ENCODE assay signal across 8 mouse cellular contexts in the genomic region with DNA sequence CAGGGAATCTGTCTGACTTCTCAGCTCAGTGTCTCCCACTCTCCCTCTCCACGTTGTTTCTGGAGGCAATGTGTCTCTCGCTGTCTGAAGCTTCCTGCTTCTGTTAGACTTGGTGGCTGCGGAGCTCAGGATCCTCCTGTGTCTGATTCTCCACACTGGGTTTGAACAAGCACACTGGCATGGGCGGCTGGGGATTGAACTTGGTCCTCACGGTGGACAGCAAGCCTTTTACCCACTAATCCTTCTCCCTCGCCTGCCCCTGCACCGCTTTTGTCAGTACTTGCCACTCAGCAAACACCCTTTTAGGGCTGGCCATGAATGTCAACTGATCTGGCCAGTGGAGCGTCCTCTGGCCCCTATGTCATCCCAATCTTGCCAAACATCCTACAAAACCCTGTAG. TPM values are rescaled to one million over a fixed set of nuclear protein-coding genes. Genes with fewer than 3 reads are reported as not detected.
A peak's percentile ranks its signal among the peaks of the same experiment; 100 is the strongest.
DNase-seq lines count a peak whose midpoint lies in the region; ATAC-seq and TF ChIP-seq lines count a peak whose summit lies in the region.

No protein-coding gene starts in this region.

- H3K9me3 ChIP-seq in heart, embryonic 13.5 days, result no peaks in the 10 kb centered on the region
- no peaks in the 10 kb centered on the region for H3K9me3 ChIP-seq in lung, embryonic 15.5 days
- no peaks in the 10 kb centered on the region for H3K9me3 ChIP-seq in intestine, embryonic 14.5 days (ENCODE audit: control insufficient read depth, low read length)
- H3K9me3 ChIP-seq in liver, embryonic 14.5 days (ENCODE audit: control insufficient read depth, low read length), result no peaks in the 10 kb centered on the region

- H3K27me3 ChIP-seq in heart, embryonic 13.5 days (replicated peaks), result no peaks in the 10 kb centered on the region
- H3K27me3 ChIP-seq in lung, embryonic 15.5 days, result no peaks in the 10 kb centered on the region
- no peaks in the 10 kb centered on the region for H3K27me3 ChIP-seq in intestine, embryonic 14.5 days (replicated peaks; ENCODE audit: control insufficient read depth, insufficient read depth, low read length)
- no peaks in the 10 kb centered on the region for H3K27me3 ChIP-seq in liver, embryonic 14.5 days (ENCODE audit: control insufficient read depth, insufficient read depth, low read length)

- H3K4me2 ChIP-seq in heart, embryonic 13.5 days, result peak overlapping the region; percentile 51
- no peak overlapping the region for H3K4me2 ChIP-seq in lung, embryonic 15.5 days
- H3K4me2 ChIP-seq in intestine, embryonic 14.5 days (ENCODE audit: low read length), result no peak overlapping the region
- peak overlapping the region; percentile 75 for H3K4me2 ChIP-seq in liver, embryonic 14.5 days (ENCODE audit: low read depth)

- no peak for TF ChIP-seq EP300 in liver, embryonic 14.5 days (IDR thresholded peaks at IDR 0.05; ENCODE audit: low read depth)

- H3K36me3 ChIP-seq in heart, embryonic 13.5 days, result no peaks in the 10 kb centered on the region
- no peaks in the 10 kb centered on the region for H3K36me3 ChIP-seq in lung, embryonic 15.5 days
- H3K36me3 ChIP-seq in intestine, embryonic 14.5 days (ENCODE audit: control insufficient read depth, insufficient read depth, low read length), result no peaks in the 10 kb centered on the region
- no peaks in the 10 kb centered on the region for H3K36me3 ChIP-seq in liver, embryonic 14.5 days (replicated peaks; ENCODE audit: control insufficient read depth, insufficient read depth, low read depth)

- no peak overlapping the region for H3K4me3 ChIP-seq in heart, embryonic 13.5 days
- no peak overlapping the region for H3K4me3 ChIP-seq in lung, embryonic 15.5 days
- no peak overlapping the region for H3K4me3 ChIP-seq in intestine, embryonic 14.5 days (ENCODE audit: low read depth, low read length)
- peak overlapping the region; percentile 42 to 65 for H3K4me3 ChIP-seq in liver, embryonic 14.5 days (ENCODE audit: insufficient read depth in 1 of 2, low read depth in 2 of 2, low read length in 2 of 2)

- no peak for DNase-seq in heart, postnatal 10 days
- no peak for DNase-seq in lung, postnatal 4 days
- DNase-seq in intestine, embryonic 14.5 days (ENCODE audit: low spot score), result no peak
- DNase-seq in liver, embryonic 14.5 days (ENCODE audit: low read depth in 3 of 3, low spot score in 3 of 3), result no peak
- no peak for DNase-seq in gastrocnemius, postnatal 10 days

- no peak for TF ChIP-seq CTCF in liver, embryonic 14.5 days (IDR thresholded peaks at IDR 0.05; ENCODE audit: low read depth)

- peak overlapping the region; percentile 61 for H3K9ac ChIP-seq in heart, embryonic 13.5 days
- no peak overlapping the region for H3K9ac ChIP-seq in lung, embryonic 15.5 days
- no peak overlapping the region for H3K9ac ChIP-seq in intestine, embryonic 14.5 days (ENCODE audit: low read length)
- peak overlapping the region; percentile 82 for H3K9ac ChIP-seq in liver, embryonic 14.5 days (replicated peaks)

- peak overlapping the region; percentile 98 for H3K27ac ChIP-seq in heart, embryonic 13.5 days (replicated peaks)
- peak overlapping the region; percentile 95 for H3K27ac ChIP-seq in lung, embryonic 15.5 days
- H3K27ac ChIP-seq in intestine, embryonic 14.5 days (ENCODE audit: low read depth), result peak overlapping the region; percentile 88
- H3K27ac ChIP-seq in liver, embryonic 14.5 days, result peak overlapping the region; percentile 98

- 25% methylated on average over 8 of the region's 8 CpGs for WGBS in heart, embryonic 13.5 days
- whole genome bisulfite sequencing in lung, embryonic 15.5 days, result 45% methylated on average over 8 of the region's 8 CpGs
- 60% methylated on average over 8 of the region's 8 CpGs for WGBS in intestine, embryonic 14.5 days
- WGBS in liver, embryonic 14.5 days (ENCODE audit: insufficient replicate concordance), result 41% methylated on average over 8 of the region's 8 CpGs

- intact Hi-C loops in heart, postnatal 10 days (cut with DNase I), result no loop called here

- no peak for ATAC-seq in heart, embryonic 13.5 days (ENCODE audit: extremely low read depth, insufficient number of reproducible peaks, low FRiP score, low TSS enrichment)
- no peak for ATAC-seq in lung, embryonic 15.5 days (ENCODE audit: borderline replicate concordance, extremely low read depth, low FRiP score, low TSS enrichment)
- no peak for ATAC-seq in intestine, embryonic 14.5 days (replicated peaks; ENCODE audit: low FRiP score, low TSS enrichment, low read depth)
- no peak for ATAC-seq in liver, embryonic 14.5 days (ENCODE audit: insufficient read depth)
- no peak for ATAC-seq in CD4-positive, CD25-positive, alpha-beta regulatory T cell, adult 4 months

- peaks cover 84% of the 10 kb centered on the region for H3K4me1 ChIP-seq in heart, embryonic 13.5 days
- peaks cover 33% of the 10 kb centered on the region for H3K4me1 ChIP-seq in lung, embryonic 15.5 days
- H3K4me1 ChIP-seq in intestine, embryonic 14.5 days (replicated peaks; ENCODE audit: control insufficient read depth, insufficient read depth, low read length), result peaks cover 25% of the 10 kb centered on the region
- H3K4me1 ChIP-seq in liver, embryonic 14.5 days (replicated peaks; ENCODE audit: control insufficient read depth in 2 of 2, insufficient read depth in 2 of 2, low read length in 1 of 2), result peaks cover 60 to 87% of the 10 kb centered on the region in 2 experiments

RNA-seq across cellular contexts. Expression of a gene that starts 22.5 kb away (rescaled TPM):
- 18.5 and 19.3 TPM in 2 replicates for polyA plus RNA-seq in heart, embryonic 13.5 days (2015; fragmentation: Nextera tagmentation; extraction: Ambion mirVana)
- 10 to 100 TPM; 16.1 to 19.4 TPM for total RNA-seq in heart, postnatal 10 days (2021)
- 13.2 and 14.1 TPM in 2 replicates for polyA plus RNA-seq in lung, embryonic 15.5 days (2015; fragmentation: Nextera tagmentation; extraction: Ambion mirVana)
- 8.5 and 9.3 TPM in 2 replicates for polyA plus RNA-seq in intestine, embryonic 14.5 days (2014; fragmentation: Nextera tagmentation; extraction: Ambion mirVana)
- polyA plus RNA-seq in liver, embryonic 14.5 days (2012; rRNA removed), result 3.9 and 5.2 TPM in 2 replicates
- polyA plus RNA-seq in liver, embryonic 14.5 days (2014; fragmentation: Nextera tagmentation; extraction: Ambion mirVana), result 1.8 and 2.1 TPM in 2 replicates
- 1 to 10 TPM; 3.0 to 4.6 TPM for total RNA-seq in gastrocnemius, postnatal 10 days (2021)
- under 1 TPM in 1 of 2 experiments, not detected in 1; 0.11 TPM for polyA plus RNA-seq in CD4-positive, CD25-positive, alpha-beta regulatory T cell, adult 4 months (2017; shearing (Covaris generic))

Comparison
In these comparisons a context has a peak if more than half of its experiments do, and no peak if none do; other contexts are left out.
1. H3K4me2 ChIP-seq: peak in heart, embryonic 13.5 days (single experiment) and liver, embryonic 14.5 days (single experiment); none in lung, embryonic 15.5 days (single experiment) and intestine, embryonic 14.5 days (single experiment).
2. H3K4me3 ChIP-seq: peak in liver, embryonic 14.5 days (2 of 2); none in heart, embryonic 13.5 days (single experiment), lung, embryonic 15.5 days (single experiment) and intestine, embryonic 14.5 days (single experiment).
3. H3K9ac ChIP-seq: peak in heart, embryonic 13.5 days (single experiment) and liver, embryonic 14.5 days (single experiment); none in lung, embryonic 15.5 days (single experiment) and intestine, embryonic 14.5 days (single experiment).
4. Peak in every context shown above with its lines, with median percentiles within 50 percentile points of each other: H3K27ac ChIP-seq.